Mouse (Mus musculus) CD4-positive naive resting alpha-beta T cell, adult 57 days (primary cell): ENCODE data around the gene Gm21885. TPM values are rescaled to one million over a fixed set of nuclear protein-coding genes. Genes with fewer than 3 reads are reported as not detected.

ENCODE experiments used
- total RNA-seq: library from RNA; stranded (reverse); gene quantifications from one replicate; pipeline ENCODE4 v1.2.4, GENCODE M21; 2023

Gene Gm21885
- not detected for total RNA-seq

GRCm38 (mm10) chr11:94281199-94282181, at the start of gene Gm21885:
TSS of gene Gm21885 (plus strand) at chr11:94281873.

GRCm38 (mm10) chr11:94245955-94246788, 35.5 kb upstream of the Gm21885 start, which contains the start of gene Wfikkn2:
TSS of gene Wfikkn2 (minus strand) at chr11:94246005.

GRCm38 (mm10) chr11:94321931-94322400, 40.3 kb downstream of the Gm21885 start, which contains the start of gene Luc7l3:
TSS of gene Luc7l3 (minus strand) at chr11:94321988.

GRCm38 (mm10) chr11:94327693-94328643, 46.3 kb downstream of the Gm21885 start, which contains the start of gene Ankrd40:
TSS of gene Ankrd40 (plus strand) at chr11:94328001.

Other genes with a start within 250 kb of the Gm21885 start
- gene Tob1, start 70.4 kb upstream of the Gm21885 start, total RNA-seq: 122 TPM
- 2.2 TPM for gene Wfikkn2, start 35.9 kb upstream of the Gm21885 start, total RNA-seq
- gene Luc7l3, start 40.1 kb downstream of the Gm21885 start, total RNA-seq: 118 TPM
- gene Ankrd40, start 46.1 kb downstream of the Gm21885 start, total RNA-seq: 51.1 TPM
- gene Abcc3, start 111.1 kb downstream of the Gm21885 start, total RNA-seq: 2.4 TPM
- gene Cacna1g, start 192.3 kb downstream of the Gm21885 start, total RNA-seq: not detected
- not detected for gene Spata20, start 204.3 kb downstream of the Gm21885 start, total RNA-seq
- not detected for gene Epn3, start 218.1 kb downstream of the Gm21885 start, total RNA-seq
- gene Mycbpap, start 239.9 kb downstream of the Gm21885 start, total RNA-seq: 2.6 TPM